Mouse (Mus musculus): Measurements from ENCODE around the gene A630089N07Rik. TPM values are rescaled to one million over a fixed set of nuclear protein-coding genes. Genes with fewer than 3 reads are reported as not detected.

The A630089N07Rik gene
- 23.9 TPM for polyA plus RNA-seq (2017; shearing (Covaris generic))

DNA sequence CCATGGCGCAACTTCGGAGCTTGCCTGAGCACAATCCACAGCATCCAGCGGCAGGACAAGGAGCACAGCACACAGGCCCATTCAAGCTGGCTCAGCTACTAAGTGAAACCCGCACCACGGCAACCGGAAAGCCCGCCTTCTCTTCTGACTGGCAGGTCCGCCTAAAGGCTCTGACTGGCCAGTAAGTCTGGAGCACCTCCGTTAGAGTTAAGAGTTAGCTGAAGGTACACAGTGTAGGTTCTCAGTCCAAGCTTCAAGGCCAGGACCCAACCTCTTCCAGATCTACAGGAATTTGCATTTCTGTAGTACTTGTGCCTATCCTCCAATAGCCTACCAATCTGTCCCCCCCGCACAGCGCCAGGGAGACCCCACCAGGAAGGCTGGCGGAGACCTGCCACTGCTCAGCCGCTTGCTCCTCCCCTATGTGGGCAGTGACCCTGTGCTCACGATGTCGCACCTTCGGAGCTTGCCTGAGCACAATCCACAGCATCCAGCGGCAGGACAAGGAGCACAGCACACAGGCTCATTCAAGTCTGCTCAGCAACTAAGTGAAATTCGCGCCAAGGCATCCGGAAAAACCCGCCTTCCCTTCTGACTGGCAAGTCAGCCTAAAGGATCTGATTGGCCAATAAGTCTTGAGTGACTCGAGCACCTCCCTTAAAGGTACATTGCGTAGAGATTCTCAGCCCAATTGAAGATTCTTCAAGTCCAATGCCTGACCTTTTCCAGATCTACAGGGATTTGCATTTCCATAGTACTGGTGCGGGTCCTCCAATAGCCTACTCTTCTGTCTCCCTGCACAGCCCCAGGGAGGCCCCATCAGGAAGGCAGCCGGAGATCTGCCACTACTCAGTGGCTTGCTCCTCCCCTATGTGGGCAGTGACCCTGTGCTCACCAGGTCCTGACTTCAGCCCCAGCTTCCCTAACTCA, at the start of gene A630089N07Rik:
TSS of gene A630089N07Rik (minus strand) at position 562 of the 930 bp plus-strand sequence.

DNA sequence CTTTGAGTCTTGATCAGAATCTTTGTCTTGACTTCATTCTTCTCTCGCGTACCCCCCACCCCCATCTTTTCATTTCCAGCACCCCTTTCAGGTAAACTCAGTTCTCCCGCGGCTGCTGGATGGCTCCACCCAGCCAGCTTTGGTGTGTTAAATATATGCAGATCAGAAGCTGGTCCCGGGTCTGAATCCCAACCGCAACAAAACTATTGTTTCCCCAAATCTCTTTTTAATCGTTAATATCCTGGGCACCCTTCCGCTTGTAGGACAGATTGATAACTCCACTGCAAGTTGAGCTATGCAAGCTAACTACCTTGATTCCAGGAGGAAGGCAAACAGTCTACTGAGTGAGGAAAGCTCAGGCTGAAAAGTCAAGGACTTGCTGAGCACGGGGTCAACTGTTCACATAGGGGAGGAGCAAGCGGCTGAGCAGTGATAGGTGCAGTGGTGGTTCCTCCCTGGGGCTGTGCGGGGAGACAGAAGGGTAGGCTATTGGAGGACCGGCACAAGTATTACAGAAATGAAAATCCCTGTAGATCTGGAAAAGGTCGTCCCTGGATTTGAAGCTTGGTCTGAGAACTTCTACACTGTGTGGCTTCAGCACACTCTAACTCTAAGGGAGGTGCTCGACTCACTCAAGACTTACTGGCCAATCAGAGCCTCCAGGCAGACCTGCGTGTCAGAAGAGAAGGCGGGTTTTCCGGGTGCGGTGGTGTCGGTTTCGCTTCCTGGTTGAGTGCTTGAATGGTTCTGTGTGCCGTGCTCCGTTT, 85.5 kb downstream of the A630089N07Rik start, which contains the start of gene B230307C23Rik:
TSS of gene B230307C23Rik (plus strand) at position 700 of the 767 bp plus-strand sequence.

DNA sequence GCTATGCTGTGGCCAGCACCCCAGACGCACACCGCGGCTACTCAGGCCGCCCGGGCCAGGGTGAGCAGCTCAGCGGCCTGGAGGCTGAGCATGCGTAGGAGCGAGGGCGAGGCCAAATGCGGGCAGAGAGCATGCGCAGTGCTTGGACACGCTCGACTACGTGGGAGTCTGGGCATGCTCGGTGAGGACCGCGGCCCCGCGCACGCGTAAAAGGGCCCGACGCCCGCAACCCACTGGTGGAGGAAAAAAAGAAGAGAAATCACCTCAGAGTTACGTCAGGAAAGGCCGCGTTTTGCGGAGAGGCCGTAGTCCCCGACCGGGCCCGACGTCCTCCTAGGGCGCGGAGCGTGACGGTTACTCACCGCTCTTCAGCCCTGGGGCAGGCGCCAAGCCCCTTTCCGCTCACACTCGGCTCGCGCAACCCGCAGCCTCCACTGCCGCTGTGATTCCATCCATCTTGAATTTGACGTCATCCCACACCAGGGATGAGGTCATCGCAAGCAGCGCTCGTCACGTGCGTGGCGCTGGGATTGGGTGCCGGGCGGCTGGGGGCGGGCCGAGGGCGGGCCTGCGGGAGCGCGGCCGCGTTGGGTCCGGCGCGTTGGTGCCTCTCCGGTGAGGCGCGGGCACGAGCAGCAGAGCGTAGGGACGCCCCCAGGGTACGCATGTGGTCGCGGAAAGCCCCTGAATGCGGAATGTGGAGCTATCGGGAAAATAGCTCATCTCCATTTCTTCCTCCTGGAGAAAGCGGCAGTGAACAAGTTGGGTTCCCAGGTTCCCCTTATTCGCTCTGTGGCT, 119.9 kb downstream of the A630089N07Rik start, which contains the start of the genes C2cd2 and Zbtb21:
TSS of gene C2cd2 (minus strand) at position 448 of the 798 bp plus-strand sequence.
TSS of gene Zbtb21 (minus strand) at position 472 of the 798 bp plus-strand sequence.

Other genes starting within 250 kb of the A630089N07Rik start
- 28.8 TPM for gene Prdm15, start 230.6 kb downstream of the A630089N07Rik start, polyA plus RNA-seq (2017; shearing (Covaris generic))
- 11.2 TPM for gene C2cd2, start 119.9 kb downstream of the A630089N07Rik start, polyA plus RNA-seq (2017; shearing (Covaris generic))
- gene Zbtb21, start 119.8 kb downstream of the A630089N07Rik start, polyA plus RNA-seq (2017; shearing (Covaris generic)): 18.7 TPM
- 34.3 TPM for gene B230307C23Rik, start 85.1 kb downstream of the A630089N07Rik start, polyA plus RNA-seq (2017; shearing (Covaris generic))